Mouse (Mus musculus): ENCODE measurements around the gene Vmn2r85.
"Not testable (repeated sequence)": the region's sequence is repeated elsewhere in the genome, so short reads cannot be mapped to it uniquely, and the experiment has no call there.

The Vmn2r85 gene

GRCm38 (mm10) chr10:130429603-130430002 lies at the start of gene Vmn2r85:
TSS of gene Vmn2r85 (minus strand) at chr10:130429703.
- not testable (repeated sequence) for DNase-seq (ENCODE audit: low read depth, low spot score)

- peak; percentile 17 for DNase-seq (ENCODE audit: low read depth, low spot score)
Observed at GRCm38 (mm10) chr10:130470311-130470760, 40.8 kb upstream of the Vmn2r85 start.

GRCm38 (mm10) chr10:130455950-130456349 lies 26.4 kb upstream of the Vmn2r85 start, which contains the start of gene Vmn2r86:
TSS of gene Vmn2r86 (minus strand) at chr10:130456050.
- DNase-seq (ENCODE audit: low read depth, low spot score) = not testable (repeated sequence)

- no peak for DNase-seq (ENCODE audit: low read depth, low spot score)
Observed at GRCm38 (mm10) chr10:130444776-130445175, 15.3 kb upstream of the Vmn2r85 start.

- peak; percentile 4 for DNase-seq (ENCODE audit: low read depth, low spot score)
Observed at GRCm38 (mm10) chr10:130434185-130434898, 4.8 kb upstream of the Vmn2r85 start.

GRCm38 (mm10) chr10:130422368-130422767 lies 7.1 kb downstream of the Vmn2r85 start:
- not testable (repeated sequence) for DNase-seq (ENCODE audit: low read depth, low spot score)

GRCm38 (mm10) chr10:130420401-130420800 lies 9.1 kb downstream of the Vmn2r85 start:
- no peak for DNase-seq (ENCODE audit: low read depth, low spot score)

GRCm38 (mm10) chr10:130419954-130420353 lies 9.5 kb downstream of the Vmn2r85 start:
- not testable (repeated sequence) for DNase-seq (ENCODE audit: low read depth, low spot score)

GRCm38 (mm10) chr10:130416352-130416751 lies 13.2 kb downstream of the Vmn2r85 start:
- DNase-seq (ENCODE audit: low read depth, low spot score) = not testable (repeated sequence)

GRCm38 (mm10) chr10:130412167-130412698 lies 17.3 kb downstream of the Vmn2r85 start:
- not testable (repeated sequence) for DNase-seq (ENCODE audit: low read depth, low spot score)

GRCm38 (mm10) chr10:130394232-130394631 lies 35.3 kb downstream of the Vmn2r85 start, which contains the start of gene Vmn2r84:
TSS of gene Vmn2r84 (minus strand) at chr10:130394332.
- DNase-seq (ENCODE audit: low read depth, low spot score) = no peak

GRCm38 (mm10) chr10:130375145-130375544 lies 54.4 kb downstream of the Vmn2r85 start:
- DNase-seq (ENCODE audit: low read depth, low spot score) = no peak

GRCm38 (mm10) chr10:130372491-130373173 lies 56.9 kb downstream of the Vmn2r85 start:
- DNase-seq (ENCODE audit: low read depth, low spot score) = no peak

GRCm38 (mm10) chr10:130371644-130372043 lies 57.9 kb downstream of the Vmn2r85 start:
- no peak for DNase-seq (ENCODE audit: low read depth, low spot score)

GRCm38 (mm10) chr10:130370005-130370682 lies 59.4 kb downstream of the Vmn2r85 start:
- no peak for DNase-seq (ENCODE audit: low read depth, low spot score)

GRCm38 (mm10) chr10:130368384-130368783 lies 61.1 kb downstream of the Vmn2r85 start:
- DNase-seq (ENCODE audit: low read depth, low spot score) = no peak

GRCm38 (mm10) chr10:130364766-130365165 lies 64.7 kb downstream of the Vmn2r85 start:
- no peak for DNase-seq (ENCODE audit: low read depth, low spot score)
